Mouse (Mus musculus) liver, embryonic 14.5 days (tissue): ENCODE data around the gene Rnaset2b. TPM values are rescaled to one million over a fixed set of nuclear protein-coding genes. Genes with fewer than 3 reads are reported as not detected.
A peak's percentile ranks its signal among the peaks of the same experiment; 100 is the strongest.
"Not testable (repeated sequence)": the region's sequence is repeated elsewhere in the genome, so short reads cannot be mapped to it uniquely, and the experiment has no call there.

Experiments used
- ATAC-seq: fragments of 200-750 bp; cut with Nextera tagmentation; 2 replicates; pipeline ENCODE4 v1.8.0; 2017; ENCODE audit warnings: moderate number of reproducible peaks, mild to moderate bottlenecking, moderate library complexity; ENCODE audit not compliant: insufficient read depth
- DNase-seq, 3 experiments: peaks; one replicate each; pipeline ENCODE4 v3.0.0-alpha.2; 2012 to 2013; ENCODE audit warnings: low read depth in 3 of 3, low spot score in 3 of 3
- H3K27ac ChIP-seq: fragments of 300-500 bp; sonication (generic); 2 replicates; pipeline ENCODE4 v1.5.1; 2014; ENCODE audit warnings: moderate library complexity, mild to moderate bottlenecking, control low read depth, inconsistent platforms
- H3K27me3 ChIP-seq: fragments of 300-500 bp; sonication (generic); 2 replicates; pipeline ENCODE4 v1.6.1; 2014; ENCODE audit warnings: mild to moderate bottlenecking, low read length, moderate library complexity; ENCODE audit not compliant: control insufficient read depth, insufficient read depth
- H3K36me3 ChIP-seq: fragments of 300-500 bp; sonication (generic); replicated peaks from 2 replicates; pipeline ENCODE4 v1.6.1; 2014; ENCODE audit warnings: low read depth; ENCODE audit not compliant: control insufficient read depth, insufficient read depth
- H3K4me1 ChIP-seq, 2 experiments: fragments of 200-500 bp in 1 of 2; fragments of 300-500 bp in 1 of 2; sonication (generic) in 1 of 2; replicated peaks; 2 replicates each; pipeline ENCODE4 v1.6.1; 2012 to 2014; ENCODE audit warnings: antibody characterized with exemption in 1 of 2, inconsistent platforms in 1 of 2, low read length in 1 of 2; ENCODE audit not compliant: control insufficient read depth in 2 of 2, insufficient read depth in 2 of 2
- H3K4me2 ChIP-seq: fragments of 300-500 bp; sonication (generic); 2 replicates; pipeline ENCODE4 v1.6.1; 2014; ENCODE audit warnings: low read depth, mild to moderate bottlenecking, control low read depth, moderate library complexity
- H3K4me3 ChIP-seq, 2 experiments: fragments of 200-500 bp in 1 of 2; fragments of 300-500 bp in 1 of 2; sonication (generic) in 1 of 2; 2 replicates each; pipeline ENCODE4 v1.5.1; 2012 to 2014; ENCODE audit warnings: low read depth in 2 of 2, low read length in 2 of 2, mild to moderate bottlenecking in 2 of 2, control low read depth in 1 of 2, inconsistent platforms in 1 of 2, moderate library complexity in 1 of 2; ENCODE audit not compliant: insufficient read depth in 1 of 2
- H3K9ac ChIP-seq: fragments of 300-500 bp; sonication (generic); replicated peaks from 2 replicates; pipeline ENCODE4 v1.6.1; 2014; ENCODE audit warnings: mild to moderate bottlenecking, control low read depth, moderate library complexity
- H3K9me3 ChIP-seq: fragments of 300-500 bp; sonication (generic); 2 replicates; pipeline ENCODE4 v1.6.1; 2016; ENCODE audit warnings: low read length, mixed read lengths; ENCODE audit not compliant: control insufficient read depth
- CTCF ChIP-seq: IDR thresholded peaks from 2 replicates; pipeline ENCODE4 v1.5.1; 2016; ENCODE audit warnings: antibody characterized with exemption, low read depth, control low read depth
- WGBS: fragments of 180-500 bp; shearing (Covaris S2); extraction: QIAGEN DNeasy Blood & Tissue Kit; methylation state at CpG from one replicate; pipeline ENCODE4 v1.1.7; 2014; ENCODE audit not compliant: insufficient replicate concordance; 5-methylcytosine and 5-hydroxymethylcytosine counted together
- polyA plus RNA-seq, 2 experiments: library from polyadenylated mRNA; depleted of rRNA in 1 of 2; stranded (reverse) in 1 of 2; unstranded in 1 of 2; fragments of >200 nt; fragmentation: Nextera tagmentation in 1 of 2; extraction: Ambion mirVana in 1 of 2; gene quantifications; 2 replicates each; pipeline versions ENCODE4 v1.2.1 to v1.2.3; 2012 to 2014

The Rnaset2b gene
- polyA plus RNA-seq, 2 experiments, result 63.3 to 94.6 TPM

DNA sequence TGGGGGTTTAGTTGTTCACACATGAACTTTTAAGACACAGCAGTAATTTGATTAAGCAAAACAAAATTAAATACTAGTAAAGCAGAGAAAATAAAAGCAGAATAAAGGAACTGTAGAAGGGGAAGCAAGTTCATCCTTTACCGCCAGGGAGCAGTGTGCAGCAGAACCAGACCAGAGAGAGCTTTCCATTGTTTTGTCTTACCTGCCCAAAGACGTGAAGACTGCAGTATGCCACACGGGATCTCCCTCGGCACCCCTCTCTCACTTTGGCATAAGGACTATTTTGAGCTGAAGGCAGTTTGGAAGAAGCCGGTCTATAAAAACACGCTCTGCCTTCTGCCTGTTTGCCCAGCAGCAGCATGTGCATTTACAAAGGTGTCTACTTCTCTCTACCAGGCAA is 5.1 kb upstream of the Rnaset2b start:
- not testable (repeated sequence) for H3K27ac ChIP-seq, H3K9ac ChIP-seq, DNase-seq, ATAC-seq, H3K4me2 ChIP-seq, H3K36me3 ChIP-seq, H3K27me3 ChIP-seq, H3K4me1 ChIP-seq, H3K4me3 ChIP-seq, H3K9me3 ChIP-seq
- TF ChIP-seq CTCF, result peak; percentile 42
- 12% methylated on average over 5 of the region's 6 CpGs for WGBS

DNA sequence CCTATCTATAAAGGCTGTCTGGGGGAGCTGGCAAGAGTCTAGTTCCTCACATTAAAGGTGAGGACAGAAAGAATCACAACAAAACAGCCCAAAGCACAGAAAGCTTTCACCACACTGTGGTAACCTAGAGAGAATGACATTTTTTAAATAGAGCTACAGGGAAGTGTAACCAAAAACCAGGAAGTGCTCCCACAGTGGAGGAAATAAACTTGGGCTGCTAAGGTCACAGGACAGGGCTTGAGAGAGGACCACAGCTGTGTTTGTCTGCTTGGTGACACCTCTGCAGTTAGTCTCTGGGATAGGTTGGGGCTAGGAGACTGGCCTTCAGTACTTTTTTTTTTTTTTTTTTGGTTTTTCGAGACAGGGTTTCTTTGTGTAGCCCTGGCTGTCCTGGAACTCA is 2.8 kb upstream of the Rnaset2b start:
- not testable (repeated sequence) for H3K4me2 ChIP-seq, ATAC-seq, H3K27me3 ChIP-seq, H3K36me3 ChIP-seq, H3K9me3 ChIP-seq, H3K27ac ChIP-seq, H3K9ac ChIP-seq, H3K4me1 ChIP-seq, H3K4me3 ChIP-seq, DNase-seq
- no CpG with 5 or more reads among the region's 1 CpGs for WGBS

GRCm38 (mm10) chr17:6971238-6971637 is 804 bp downstream of the Rnaset2b start:
- WGBS, result 61% methylated on average over 8 of the region's 8 CpGs

GRCm38 (mm10) chr17:6972836-6973396 is 2.5 kb downstream of the Rnaset2b start:
- not testable (repeated sequence) for DNase-seq, H3K27ac ChIP-seq, H3K4me3 ChIP-seq, H3K9me3 ChIP-seq, ATAC-seq, H3K4me1 ChIP-seq, H3K9ac ChIP-seq, H3K4me2 ChIP-seq, H3K36me3 ChIP-seq, H3K27me3 ChIP-seq
- 56% methylated on average over 4 of the region's 4 CpGs for WGBS

More at GRCm38 (mm10) chr17:6971238-6971637, 804 bp downstream of the Rnaset2b start:
- H3K36me3 ChIP-seq, H3K9me3 ChIP-seq, DNase-seq, H3K4me1 ChIP-seq, H3K4me3 ChIP-seq, H3K27me3 ChIP-seq, H3K9ac ChIP-seq, H3K4me2 ChIP-seq, ATAC-seq, H3K27ac ChIP-seq: not testable (repeated sequence)

GRCm38 (mm10) chr17:6974985-6975384 is 4.6 kb downstream of the Rnaset2b start:
- ATAC-seq, H3K4me1 ChIP-seq, DNase-seq, H3K4me3 ChIP-seq, H3K36me3 ChIP-seq, H3K9ac ChIP-seq, H3K27me3 ChIP-seq, H3K4me2 ChIP-seq, H3K27ac ChIP-seq, H3K9me3 ChIP-seq: not testable (repeated sequence)
- 37% methylated on average over 3 of the region's 3 CpGs for WGBS

- Histone ChIP-seq H3K9ac (peak within 1 kb of the TSS; percentile 65), H3K4me2 (peak within 1 kb of the TSS; percentile 69), H3K4me3 (peak within 1 kb of the TSS; percentile 62 to 72)
- not testable (repeated sequence) for H3K4me1 ChIP-seq, H3K27me3 ChIP-seq, DNase-seq, H3K27ac ChIP-seq, H3K36me3 ChIP-seq, H3K9me3 ChIP-seq
- 4% methylated on average over 37 of the region's 68 CpGs for WGBS
- peak; percentile 99 for ATAC-seq
These were observed 8.1 kb downstream of the Rnaset2b start, which contains the start of gene Gm49721 for GRCm38 (mm10) chr17:6978287-6979248. Gene Gm49721, plus strand, starts transcription at chr17:6978904.

DNA sequence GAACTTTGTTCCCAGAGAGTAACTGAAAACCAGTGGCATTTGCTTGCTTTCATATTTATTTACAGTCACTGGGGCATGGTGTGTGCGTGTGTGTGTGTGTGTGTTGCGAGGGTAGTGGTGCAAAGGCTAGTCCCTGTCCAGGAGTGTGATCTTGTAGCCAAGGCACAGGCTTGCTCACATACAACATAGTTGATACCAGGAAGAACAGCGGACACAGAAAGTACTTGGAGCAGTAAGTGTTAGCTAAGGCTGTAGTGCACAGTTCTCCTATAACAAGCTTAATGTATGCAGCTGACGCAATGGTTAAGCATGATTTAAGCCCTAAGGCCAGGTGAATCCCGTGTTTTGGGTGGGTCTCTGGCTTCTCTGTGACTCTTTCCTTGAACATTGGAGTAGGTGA is 8.9 kb downstream of the Rnaset2b start:
- H3K4me3 ChIP-seq, result peak overlapping the region; percentile 62 to 72
- peak overlapping the region; percentile 69 for H3K4me2 ChIP-seq
- not testable (repeated sequence) for H3K27me3 ChIP-seq, DNase-seq, H3K9me3 ChIP-seq, H3K36me3 ChIP-seq, ATAC-seq, H3K27ac ChIP-seq, H3K4me1 ChIP-seq
- 10% methylated on average over 4 of the region's 5 CpGs for WGBS
- H3K9ac ChIP-seq, result peak overlapping the region; percentile 65

DNA sequence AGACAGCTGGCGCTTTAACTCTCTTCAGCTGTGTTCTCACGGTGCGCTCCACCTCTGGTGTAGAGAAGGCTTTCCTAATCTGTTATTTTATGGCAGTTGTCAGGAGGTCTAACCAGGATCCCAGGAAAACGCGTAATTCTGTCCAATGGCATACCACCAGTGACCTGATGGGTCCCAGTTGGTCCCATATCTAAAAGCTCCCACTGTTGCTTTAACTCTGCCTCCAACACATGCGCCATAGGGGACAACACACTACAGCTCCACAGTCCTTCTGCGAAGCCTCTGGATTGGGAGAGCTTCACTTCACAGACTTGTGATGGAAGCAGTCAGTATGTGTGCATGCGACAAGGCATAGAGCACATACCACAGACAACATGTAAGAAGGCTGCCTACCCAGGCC is 9.7 kb downstream of the Rnaset2b start:
- not testable (repeated sequence) for H3K36me3 ChIP-seq, H3K4me1 ChIP-seq, H3K27me3 ChIP-seq, H3K27ac ChIP-seq, ATAC-seq, H3K9me3 ChIP-seq, H3K4me2 ChIP-seq, DNase-seq, H3K9ac ChIP-seq, H3K4me3 ChIP-seq
- WGBS, result 93% methylated on average over 5 of the region's 8 CpGs
